Mouse (Mus musculus) midbrain, embryonic 15.5 days (tissue): ENCODE measurements around the gene Gm10717. TPM values are rescaled to one million over a fixed set of nuclear protein-coding genes. Genes with fewer than 3 reads are reported as not detected.
"Not testable (repeated sequence)": the region's sequence is repeated elsewhere in the genome, so short reads cannot be mapped to it uniquely, and the experiment has no call there.

Source experiments
- ATAC-seq: fragments of 200-750 bp; cut with Nextera tagmentation; replicated peaks from 2 replicates; pipeline ENCODE4 v1.8.0; 2017; ENCODE audit warnings: moderate TSS enrichment
- H3K27ac ChIP-seq: fragments of 300-500 bp; sonication (generic); 2 replicates; pipeline ENCODE4 v1.5.1; 2015; ENCODE audit warnings: mild to moderate bottlenecking, inconsistent platforms
- H3K27me3 ChIP-seq: fragments of 300-500 bp; sonication (generic); replicated peaks from 2 replicates; pipeline ENCODE4 v1.6.1; 2015; ENCODE audit warnings: inconsistent platforms
- H3K36me3 ChIP-seq: fragments of 300-500 bp; sonication (generic); replicated peaks from 2 replicates; pipeline ENCODE4 v1.6.1; 2015; ENCODE audit warnings: inconsistent platforms
- H3K4me1 ChIP-seq: fragments of 300-500 bp; sonication (generic); 2 replicates; pipeline ENCODE4 v1.6.1; 2015; ENCODE audit warnings: inconsistent platforms
- H3K4me2 ChIP-seq: fragments of 300-500 bp; sonication (generic); 2 replicates; pipeline ENCODE4 v1.6.1; 2015; ENCODE audit warnings: inconsistent platforms, mild to moderate bottlenecking, moderate library complexity
- H3K4me3 ChIP-seq: fragments of 300-500 bp; sonication (generic); 2 replicates; pipeline ENCODE4 v1.5.1; 2015; ENCODE audit warnings: mild to moderate bottlenecking, inconsistent platforms
- H3K9ac ChIP-seq: fragments of 300-500 bp; sonication (generic); 2 replicates; pipeline ENCODE4 v1.6.1; 2015; ENCODE audit warnings: mild to moderate bottlenecking, inconsistent platforms
- H3K9me3 ChIP-seq: fragments of 300-500 bp; sonication (generic); 2 replicates; pipeline ENCODE4 v1.6.1; 2016; ENCODE audit warnings: inconsistent platforms
- WGBS: fragments of 180-500 bp; shearing (Covaris S2); methylation state at CpG from one replicate; pipeline ENCODE4 v1.1.7; 2015; ENCODE audit warnings: mixed read lengths; 5-methylcytosine and 5-hydroxymethylcytosine counted together
- polyA plus RNA-seq: library from polyadenylated mRNA; unstranded; fragments of >200 nt; fragmentation: Nextera tagmentation; extraction: Ambion mirVana; gene quantifications from 2 replicates; pipeline ENCODE4 v1.2.1, GENCODE M21; 2015

The Gm10717 gene
- 0.92 and 1.0 TPM in 2 replicates for polyA plus RNA-seq

- H3K36me3 ChIP-seq, H3K4me1 ChIP-seq, H3K9ac ChIP-seq, H3K4me2 ChIP-seq, ATAC-seq, H3K4me3 ChIP-seq, H3K27ac ChIP-seq, H3K9me3 ChIP-seq, H3K27me3 ChIP-seq: not testable (repeated sequence)
- 71% methylated on average over 12 of the region's 12 CpGs for WGBS
Measured at GRCm38 (mm10) chr9:3024912-3025467, at the start of gene Gm10717. TSS of gene Gm10717 (plus strand) at chr9:3025417.

- H3K9ac ChIP-seq, H3K9me3 ChIP-seq, H3K4me3 ChIP-seq, H3K27me3 ChIP-seq, H3K36me3 ChIP-seq, ATAC-seq, H3K4me1 ChIP-seq, H3K27ac ChIP-seq, H3K4me2 ChIP-seq: not testable (repeated sequence)
- WGBS: 71% methylated on average over 12 of the region's 12 CpGs
Measured at GRCm38 (mm10) chr9:3000445-3000972, 24.7 kb upstream of the Gm10717 start, which contains the start of gene Gm10722. TSS of gene Gm10722 (plus strand) at chr9:3000922.

- ATAC-seq, H3K9ac ChIP-seq, H3K9me3 ChIP-seq, H3K4me1 ChIP-seq, H3K27me3 ChIP-seq, H3K4me2 ChIP-seq, H3K4me3 ChIP-seq, H3K36me3 ChIP-seq, H3K27ac ChIP-seq: not testable (repeated sequence)
- 64% methylated on average over 8 of the region's 8 CpGs for WGBS
Measured at GRCm38 (mm10) chr9:3001006-3001405, 24.2 kb upstream of the Gm10717 start.

GRCm38 (mm10) chr9:3001948-3002659 is 23.1 kb upstream of the Gm10717 start:
- H3K27me3 ChIP-seq, H3K4me3 ChIP-seq, H3K9ac ChIP-seq, H3K27ac ChIP-seq, H3K4me2 ChIP-seq, H3K4me1 ChIP-seq, H3K9me3 ChIP-seq, H3K36me3 ChIP-seq: not testable (repeated sequence)
- 71% methylated on average over 9 of the region's 11 CpGs for WGBS
- ATAC-seq: peak; percentile 91

GRCm38 (mm10) chr9:3002794-3003396 is 22.3 kb upstream of the Gm10717 start, which contains the start of gene Gm11168:
TSS of gene Gm11168 (plus strand) at chr9:3003346.
- peaks cover 12% of the 10 kb centered on the region for H3K9me3 ChIP-seq

GRCm38 (mm10) chr9:3006179-3006578 is 19.0 kb upstream of the Gm10717 start:
- H3K4me1 ChIP-seq, H3K27ac ChIP-seq, ATAC-seq, H3K4me3 ChIP-seq, H3K9ac ChIP-seq, H3K4me2 ChIP-seq, H3K36me3 ChIP-seq, H3K27me3 ChIP-seq: not testable (repeated sequence)
- WGBS: 75% methylated on average over 1 of the region's 5 CpGs
- H3K9me3 ChIP-seq: peaks cover 15% of the 10 kb centered on the region

More at GRCm38 (mm10) chr9:3002794-3003396, 22.3 kb upstream of the Gm10717 start, which contains the start of gene Gm11168:
- 73% methylated on average over 6 of the region's 14 CpGs for WGBS
- H3K4me1 ChIP-seq, H3K36me3 ChIP-seq, H3K27me3 ChIP-seq, H3K4me3 ChIP-seq, H3K9ac ChIP-seq, H3K4me2 ChIP-seq, ATAC-seq, H3K27ac ChIP-seq: not testable (repeated sequence)

- not testable (repeated sequence) for H3K9ac ChIP-seq, H3K27ac ChIP-seq, H3K4me1 ChIP-seq, H3K36me3 ChIP-seq, H3K4me2 ChIP-seq, H3K4me3 ChIP-seq, H3K27me3 ChIP-seq
- ATAC-seq: peak; percentile 76
- 73% methylated on average over 8 of the region's 8 CpGs for WGBS
- peaks cover 15% of the 10 kb centered on the region for H3K9me3 ChIP-seq
Measured at GRCm38 (mm10) chr9:3006636-3007035, 18.6 kb upstream of the Gm10717 start.

GRCm38 (mm10) chr9:3007272-3007671 is 17.9 kb upstream of the Gm10717 start:
- ATAC-seq: 0 out of 2 replicates have a peak, but pooled peaks have one; percentile 34
- WGBS: 72% methylated on average over 8 of the region's 9 CpGs

GRCm38 (mm10) chr9:3009331-3009730 is 15.9 kb upstream of the Gm10717 start:
- H3K4me2 ChIP-seq, H3K27ac ChIP-seq, H3K9me3 ChIP-seq, H3K4me3 ChIP-seq, H3K36me3 ChIP-seq, H3K4me1 ChIP-seq, H3K27me3 ChIP-seq, H3K9ac ChIP-seq: not testable (repeated sequence)
- WGBS: no CpG with 5 or more reads among the region's 5 CpGs
- ATAC-seq: 0 out of 2 replicates have a peak, but pooled peaks have one; percentile 52

More at GRCm38 (mm10) chr9:3007272-3007671, 17.9 kb upstream of the Gm10717 start:
- not testable (repeated sequence) for H3K4me1 ChIP-seq, H3K36me3 ChIP-seq, H3K27ac ChIP-seq, H3K4me2 ChIP-seq, H3K9ac ChIP-seq, H3K4me3 ChIP-seq, H3K27me3 ChIP-seq
- peaks cover 11% of the 10 kb centered on the region for H3K9me3 ChIP-seq

GRCm38 (mm10) chr9:3012054-3012621 is 13.1 kb upstream of the Gm10717 start:
- H3K4me2 ChIP-seq, ATAC-seq, H3K36me3 ChIP-seq, H3K4me1 ChIP-seq, H3K27me3 ChIP-seq, H3K4me3 ChIP-seq, H3K9me3 ChIP-seq, H3K27ac ChIP-seq, H3K9ac ChIP-seq: not testable (repeated sequence)
- WGBS: 85% methylated on average over 3 of the region's 7 CpGs

GRCm38 (mm10) chr9:3012733-3013279 is 12.4 kb upstream of the Gm10717 start, which contains the start of gene Gm10721:
TSS of gene Gm10721 (plus strand) at chr9:3013140.
- not testable (repeated sequence) for ATAC-seq, H3K4me3 ChIP-seq, H3K27me3 ChIP-seq, H3K4me2 ChIP-seq, H3K9ac ChIP-seq, H3K27ac ChIP-seq, H3K4me1 ChIP-seq, H3K9me3 ChIP-seq, H3K36me3 ChIP-seq
- 100% methylated on average over 1 of the region's 11 CpGs for WGBS

- not testable (repeated sequence) for H3K4me2 ChIP-seq, ATAC-seq, H3K27me3 ChIP-seq, H3K4me1 ChIP-seq, H3K36me3 ChIP-seq, H3K9me3 ChIP-seq, H3K4me3 ChIP-seq, H3K27ac ChIP-seq, H3K9ac ChIP-seq
- WGBS: 64% methylated on average over 6 of the region's 9 CpGs
Measured at GRCm38 (mm10) chr9:3015354-3015753, 9.9 kb upstream of the Gm10717 start, which contains the start of gene Gm10720. TSS of gene Gm10720 (plus strand) at chr9:3015654.
